Mouse (Mus musculus) kidney, adult 18-20 months (tissue): Measurements from ENCODE around the gene Gm17018.

ENCODE experiments used
- DNase-seq: peaks from one replicate; pipeline ENCODE4 v3.0.0; 2021

Gm17018 gene

DNA sequence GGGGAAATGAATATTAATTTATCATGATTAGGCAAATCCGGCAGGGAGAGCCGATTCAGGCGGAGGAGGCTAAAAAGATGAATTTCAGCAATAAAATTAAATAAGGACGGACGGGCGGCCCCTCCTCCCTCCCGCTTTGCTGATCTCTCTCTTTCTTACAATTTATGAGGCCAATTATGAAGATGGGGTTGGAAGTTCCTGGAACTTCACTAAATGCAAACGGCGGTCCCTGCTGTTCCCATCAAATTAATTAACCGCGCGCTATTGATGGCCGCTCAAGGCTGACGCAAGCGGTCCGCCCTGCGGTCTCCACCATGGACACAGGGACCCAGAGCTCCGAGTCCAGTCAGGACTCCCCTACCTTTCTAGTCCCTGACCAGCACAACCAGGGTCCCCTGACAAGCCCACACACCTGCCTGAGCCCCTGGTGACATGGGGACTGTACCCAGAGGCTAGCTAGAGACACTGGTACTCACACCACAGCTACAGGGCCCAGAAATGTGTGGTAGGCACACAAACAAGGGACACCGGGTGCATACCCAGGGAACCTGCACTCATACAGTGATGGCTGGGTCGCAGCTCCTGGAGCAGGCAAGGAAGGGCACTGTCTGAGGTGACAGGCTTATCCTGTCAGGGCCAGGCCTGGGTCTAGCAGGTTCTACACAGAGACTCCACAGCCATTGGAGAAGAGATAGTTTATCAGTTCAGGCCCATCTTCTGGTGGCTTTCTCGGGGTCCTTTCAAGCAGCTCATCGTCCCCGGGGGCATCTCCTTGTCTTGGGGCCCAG lies 11.1 kb upstream of the Gm17018 start:
- no peak for DNase-seq

DNA sequence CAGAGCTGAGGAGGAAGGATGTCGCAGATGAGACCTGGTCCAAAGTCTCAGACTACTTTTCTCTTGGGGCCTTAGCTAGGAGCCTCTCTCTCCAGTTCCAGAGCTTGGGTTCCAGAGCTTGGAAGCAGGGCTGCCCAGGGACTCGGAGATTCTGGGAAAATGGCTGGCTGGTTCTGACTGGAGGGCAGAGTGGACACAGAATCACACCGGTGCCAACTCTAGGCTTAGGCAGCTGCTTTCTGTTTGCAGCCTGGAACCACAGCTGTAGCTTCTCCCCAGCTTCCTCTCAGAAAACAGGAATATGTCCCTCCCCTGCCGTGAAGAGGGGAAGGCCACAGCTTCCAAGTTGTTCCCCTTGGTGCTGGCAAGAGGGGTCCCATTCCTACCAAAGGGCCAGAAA lies 10.5 kb upstream of the Gm17018 start:
- DNase-seq, result no peak

DNA sequence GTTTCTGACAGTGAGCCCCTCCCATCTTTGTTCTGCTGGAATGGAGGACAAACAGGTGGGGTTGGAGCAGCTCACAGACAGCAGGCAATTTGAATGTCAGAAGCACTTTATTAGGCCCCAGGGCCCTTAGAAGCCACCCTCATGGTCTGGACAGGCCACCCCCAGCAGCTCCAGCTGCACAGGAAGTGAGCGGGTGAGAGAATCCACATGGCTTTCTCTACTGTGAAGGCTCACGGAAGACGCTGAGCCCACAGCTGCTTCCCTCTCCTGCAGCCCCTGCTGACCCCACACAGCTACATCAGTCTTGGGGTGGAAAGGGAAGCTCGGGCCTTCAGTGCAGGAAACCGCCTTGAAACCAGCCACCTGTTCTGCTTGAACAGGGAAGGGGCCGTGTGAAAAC lies 8.2 kb upstream of the Gm17018 start:
- no peak for DNase-seq

- DNase-seq, result no peak
Observed at GRCm38 (mm10) chr19:45554136-45554535, 6.3 kb upstream of the Gm17018 start.

- DNase-seq, result no peak
Observed at GRCm38 (mm10) chr19:45565925-45566715, 5.7 kb downstream of the Gm17018 start.

GRCm38 (mm10) chr19:45567367-45567766 lies 7.0 kb downstream of the Gm17018 start:
- no peak for DNase-seq

GRCm38 (mm10) chr19:45573033-45573432 lies 12.6 kb downstream of the Gm17018 start:
- DNase-seq, result no peak

GRCm38 (mm10) chr19:45573861-45574267 lies 13.4 kb downstream of the Gm17018 start:
- peak; percentile 83 for DNase-seq

GRCm38 (mm10) chr19:45574339-45574898 lies 14.0 kb downstream of the Gm17018 start:
- DNase-seq, result no peak

- DNase-seq, result no peak
Observed at GRCm38 (mm10) chr19:45574941-45575631, 14.7 kb downstream of the Gm17018 start.

DNA sequence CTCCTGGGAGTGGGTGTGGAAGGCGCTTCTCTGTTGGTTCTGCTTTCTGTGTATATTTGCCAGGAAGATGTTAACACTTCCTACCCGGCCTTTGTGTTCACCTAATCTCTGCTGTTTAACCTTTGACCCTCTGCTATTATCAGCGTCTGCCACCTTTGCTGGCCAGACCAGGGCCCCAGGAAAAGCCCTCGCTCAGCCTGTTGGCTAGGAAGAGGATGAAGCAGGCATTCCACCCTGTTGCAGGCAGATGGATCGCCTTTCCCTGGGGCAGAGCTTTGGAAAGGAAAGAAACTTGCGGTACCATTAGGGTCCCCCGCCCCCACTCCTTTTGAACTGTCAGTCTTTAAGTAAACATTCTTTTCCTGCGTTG lies 15.2 kb downstream of the Gm17018 start:
- DNase-seq, result no peak

DNA sequence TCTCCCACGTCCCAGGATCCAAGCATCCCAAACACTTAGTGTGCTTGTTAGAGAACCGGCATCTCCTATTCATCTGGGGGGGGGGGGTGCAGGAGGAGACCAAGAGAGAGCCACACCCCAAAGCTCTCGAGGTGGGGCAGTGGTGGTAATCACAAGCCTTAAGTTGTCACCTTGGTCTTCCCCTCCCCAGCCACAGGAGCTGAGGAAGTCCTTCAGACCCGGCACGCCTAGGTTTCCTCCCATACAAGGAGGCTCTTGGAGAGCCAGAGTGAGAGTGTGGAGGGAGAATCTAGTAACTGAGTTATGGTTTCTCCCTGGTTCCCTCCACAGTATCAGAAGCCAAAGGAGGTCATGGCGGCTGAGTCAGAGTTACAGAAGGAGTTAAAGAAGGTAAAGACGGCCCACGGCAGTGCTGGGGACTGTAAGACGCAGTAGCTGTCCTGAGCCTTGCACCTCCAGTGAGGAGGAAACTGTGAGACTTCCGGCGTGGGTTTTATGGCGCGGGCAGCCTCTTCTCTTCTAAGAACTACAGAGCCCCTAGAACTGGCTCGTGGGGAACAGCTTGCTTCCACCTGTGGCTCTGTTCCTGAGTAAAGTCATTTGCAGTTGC lies 16.8 kb downstream of the Gm17018 start:
- DNase-seq, result no peak

DNA sequence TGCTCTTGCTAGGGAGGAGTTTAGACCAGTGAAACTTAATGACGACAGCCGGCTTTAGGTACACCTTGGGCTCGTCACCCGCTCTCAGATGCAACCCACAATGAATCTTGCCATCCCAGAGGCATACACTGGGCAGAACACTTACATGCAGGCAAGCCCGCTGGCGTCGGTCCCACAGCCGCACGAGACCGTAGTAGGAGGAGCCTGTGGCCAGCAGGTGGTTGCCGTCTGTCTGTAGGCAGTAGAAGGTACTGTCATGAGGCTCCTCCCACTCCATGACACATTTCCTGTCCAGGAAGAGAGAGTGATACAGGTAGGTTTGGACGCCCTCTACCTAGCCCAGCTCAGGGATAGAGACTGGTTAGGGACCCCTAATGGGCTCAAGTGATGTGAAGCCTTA lies 18.6 kb downstream of the Gm17018 start:
- DNase-seq, result no peak

- DNase-seq, result no peak
Observed at GRCm38 (mm10) chr19:45579416-45579815, 19.0 kb downstream of the Gm17018 start.

DNA sequence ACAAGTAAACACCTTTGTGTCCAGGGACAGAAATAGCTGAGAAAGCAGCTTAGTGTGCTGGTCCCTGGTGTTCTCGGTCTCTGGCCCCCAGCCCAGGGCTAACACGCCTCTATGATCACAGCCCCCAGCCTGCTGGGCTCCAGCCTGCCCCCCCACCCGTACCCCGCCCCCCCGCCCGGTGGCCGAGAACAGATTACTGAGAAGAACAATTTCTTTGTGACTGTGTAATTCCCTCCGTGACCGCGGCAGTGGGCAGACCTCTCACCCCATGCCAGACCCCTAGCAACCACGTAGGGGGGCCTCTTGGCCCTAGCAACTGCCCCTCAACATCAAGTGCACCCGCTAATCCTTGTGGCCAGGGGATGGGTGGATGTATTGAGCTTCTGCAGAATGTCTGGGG lies 19.8 kb downstream of the Gm17018 start:
- no peak for DNase-seq

DNA sequence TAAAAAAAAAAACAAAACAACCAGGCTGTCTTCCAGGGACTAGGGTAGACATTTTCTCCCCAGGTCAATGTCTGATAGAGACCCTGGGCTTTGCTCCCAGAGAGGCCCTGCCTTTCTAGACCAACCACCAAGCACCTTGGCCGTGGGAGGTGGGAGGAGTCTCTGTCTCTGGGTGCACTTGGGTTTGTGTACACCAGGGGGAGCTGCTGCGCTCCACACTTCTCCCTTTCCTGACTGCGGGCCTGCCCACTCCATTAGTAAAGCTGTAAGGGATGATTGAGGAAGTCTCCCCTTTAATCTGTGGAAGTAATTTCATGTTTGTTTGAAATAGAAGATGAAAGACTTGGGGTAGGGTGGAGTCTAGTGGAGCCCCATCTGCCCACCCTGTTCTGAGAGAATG lies 20.8 kb downstream of the Gm17018 start:
- DNase-seq, result peak; percentile 54

GRCm38 (mm10) chr19:45582161-45582560 lies 21.7 kb downstream of the Gm17018 start:
- no peak for DNase-seq

- no peak for DNase-seq
Observed at GRCm38 (mm10) chr19:45583136-45583535, 22.7 kb downstream of the Gm17018 start.

DNA sequence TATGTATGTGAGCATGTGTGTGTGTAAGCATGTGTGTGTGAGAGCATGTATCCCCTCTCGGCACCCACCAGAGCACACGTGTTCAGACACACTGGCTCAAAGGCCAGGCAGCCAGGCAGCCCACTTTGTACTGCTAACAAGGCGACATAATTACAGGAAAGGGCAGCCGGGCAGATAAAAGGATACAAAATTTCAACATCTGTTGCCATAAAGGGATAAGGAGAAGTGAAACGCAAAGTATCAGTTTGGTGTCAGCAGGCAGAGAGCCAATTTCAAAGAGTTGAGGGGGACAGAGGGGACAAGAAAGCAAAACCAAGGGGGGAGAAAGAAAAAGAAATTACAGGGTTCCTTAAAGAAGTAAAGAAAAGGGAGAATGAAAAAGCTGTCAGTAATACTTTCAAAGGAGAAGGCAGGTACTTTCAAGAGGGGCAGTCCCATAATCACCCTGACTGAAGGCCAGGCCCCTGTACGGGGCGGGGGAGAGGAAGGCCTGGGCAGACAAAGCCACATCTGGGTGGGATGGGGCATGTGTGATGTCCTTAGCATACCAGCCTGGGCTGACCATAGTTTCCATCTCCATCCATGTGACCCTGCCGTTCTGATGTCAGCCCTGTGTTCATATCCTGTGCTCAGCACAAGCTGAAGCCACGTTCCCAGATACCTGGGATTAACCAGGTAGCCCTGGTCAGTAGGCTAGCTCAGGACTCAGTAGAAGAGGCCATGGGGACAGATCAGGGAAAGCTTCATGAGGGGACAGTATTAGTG lies 24.6 kb downstream of the Gm17018 start:
- DNase-seq, result no peak

- DNase-seq, result no peak
Observed at GRCm38 (mm10) chr19:45586850-45587249, 26.4 kb downstream of the Gm17018 start.

GRCm38 (mm10) chr19:45587509-45588292 lies 27.3 kb downstream of the Gm17018 start:
- DNase-seq, result no peak
